Comparison of ENCODE assay signal across 32 mouse cellular contexts in the genomic region with DNA sequence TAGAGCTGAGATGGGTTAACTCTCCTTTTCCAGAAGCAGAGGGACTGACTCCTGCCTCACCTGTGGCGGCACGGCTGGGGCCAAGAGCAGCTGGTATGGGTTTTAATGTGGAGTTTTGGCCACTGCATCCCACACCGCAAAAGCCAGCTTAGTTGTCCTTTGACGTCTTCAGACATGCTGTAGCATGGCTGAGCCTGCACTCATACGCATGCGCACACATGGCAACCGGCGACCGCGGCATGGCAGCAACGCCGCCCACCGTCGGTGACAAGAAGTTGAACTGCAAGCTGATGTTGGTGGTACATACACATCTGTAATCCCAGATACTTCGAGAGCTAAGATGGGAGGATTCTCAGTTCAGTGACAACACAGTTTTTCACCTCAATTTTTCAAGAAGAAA. TPM values are rescaled to one million over a fixed set of nuclear protein-coding genes. Genes with fewer than 3 reads are reported as not detected.
"Had no signal": no experiment of that assay in that cellular context is flagged by ENCODE, and none has a peak within 500 bp of the region (broad histone marks: within the 10 kb centered on the region; RNA-seq: fewer than 3 reads in every experiment).

No protein-coding gene starts in this region.

- ATAC-seq: liver, embryonic 12.5 days; midbrain, embryonic 13.5 days; midbrain, embryonic 16.5 days had no signal

- H3K27ac ChIP-seq: kidney, embryonic 15.5 days; limb, embryonic 12.5 days; limb, embryonic 15.5 days; liver, embryonic 12.5 days; midbrain, embryonic 10.5 days; midbrain, embryonic 13.5 days; neural tube, embryonic 13.5 days; stomach, postnatal 0 days had no signal

- H3K27me3 ChIP-seq: limb, embryonic 12.5 days; limb, embryonic 15.5 days; midbrain, embryonic 13.5 days; neural tube, embryonic 13.5 days had no signal

- H3K4me1 ChIP-seq: kidney, embryonic 15.5 days; midbrain, embryonic 10.5 days; midbrain, embryonic 13.5 days; neural tube, embryonic 13.5 days had no signal

- H3K36me3 ChIP-seq: kidney, embryonic 15.5 days; limb, embryonic 12.5 days; limb, embryonic 15.5 days; liver, embryonic 12.5 days; midbrain, embryonic 10.5 days; midbrain, embryonic 13.5 days; neural tube, embryonic 13.5 days had no signal

- H3K9me3 ChIP-seq: kidney, embryonic 15.5 days; limb, embryonic 12.5 days; limb, embryonic 15.5 days; liver, embryonic 12.5 days; midbrain, embryonic 10.5 days; midbrain, embryonic 13.5 days; neural tube, embryonic 13.5 days had no signal

- H3K9ac ChIP-seq: kidney, embryonic 15.5 days; limb, embryonic 12.5 days; limb, embryonic 15.5 days; liver, embryonic 12.5 days; midbrain, embryonic 13.5 days; neural tube, embryonic 13.5 days had no signal

- DNase-seq: kidney, adult 11 months; kidney, adult 8-10 months; kidney, postnatal 10 days; kidney, postnatal 36 days; left cerebral cortex, postnatal 4 days; lung, adult 2 months; lung, postnatal 14 days; lung, postnatal 4 days; retina, postnatal 1 day; right cerebral cortex, postnatal 25 days; thymus, adult 2 months; thymus, postnatal 25 days had no signal

- H3K4me3 ChIP-seq: kidney, embryonic 15.5 days; limb, embryonic 12.5 days; limb, embryonic 15.5 days; liver, embryonic 12.5 days; midbrain, embryonic 10.5 days; midbrain, embryonic 13.5 days; myocyte; neural tube, embryonic 13.5 days had no signal

RNA-seq across cellular contexts. Expression of a gene that starts 25.2 kb away (rescaled TPM):
- total RNA-seq: left cerebral cortex, adult 8-10 months; left cerebral cortex, postnatal 4 days; megakaryocyte progenitor cell, adult 5-6 weeks; monocyte, adult 5-6 weeks; neutrophil, adult 5-6 weeks had no signal
- polyA plus RNA-seq: kidney, embryonic 15.5 days; limb, embryonic 12.5 days; limb, embryonic 15.5 days; liver, embryonic 12.5 days; liver, embryonic 16.5 days; lung, adult 2 months; lung, embryonic 16.5 days; midbrain, embryonic 10.5 days; midbrain, embryonic 13.5 days; midbrain, embryonic 16.5 days; myocyte; neural tube, embryonic 13.5 days; small intestine, adult 2 months; spleen, adult 2 months; stomach, embryonic 14.5 days; stomach, postnatal 0 days; urinary bladder, adult 2 months had no signal
